Comparison of ENCODE assay signal across 9 mouse cellular contexts in the genomic region with DNA sequence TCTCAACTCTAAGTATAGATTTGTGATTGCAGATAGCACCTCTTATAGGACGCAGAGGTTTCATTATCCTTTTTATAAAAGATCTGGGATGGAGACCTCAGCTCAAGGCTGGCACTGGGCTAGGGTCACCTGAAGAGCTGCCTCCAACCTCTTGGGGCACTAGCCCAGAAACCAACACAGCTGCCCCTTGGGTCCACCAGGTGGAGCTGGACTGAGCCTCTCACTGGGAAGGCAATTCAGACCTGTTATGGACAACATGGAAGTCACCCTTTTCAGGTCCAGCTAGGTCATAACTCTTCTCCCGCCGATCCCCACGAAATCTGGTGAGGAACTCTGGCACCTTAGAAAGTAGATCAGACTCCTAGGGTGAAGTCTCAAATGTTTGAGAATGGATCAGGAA.
A peak's percentile ranks its signal among the peaks of the same experiment; 100 is the strongest.
DNase-seq lines count a peak whose midpoint lies in the region; ATAC-seq and TF ChIP-seq lines count a peak whose summit lies in the region.
"Had no signal": no experiment of that assay in that cellular context is flagged by ENCODE, and none has a peak within 500 bp of the region (broad histone marks: within the 10 kb centered on the region; RNA-seq: fewer than 3 reads in every experiment).

No protein-coding gene starts in this region.

- no peak overlapping the region for H3K4me2 ChIP-seq in hindbrain, postnatal 0 days (ENCODE audit: low read depth, low read length)
- no peak overlapping the region for H3K4me2 ChIP-seq in hindbrain, embryonic 16.5 days (ENCODE audit: low read length)
- no peak overlapping the region for H3K4me2 ChIP-seq in neural tube, embryonic 15.5 days
- H3K4me2 ChIP-seq: limb, embryonic 13.5 days had no signal

- H3K9ac ChIP-seq in hindbrain, postnatal 0 days (replicated peaks; ENCODE audit: low read length): no peak overlapping the region
- no peak overlapping the region for H3K9ac ChIP-seq in hindbrain, embryonic 16.5 days (ENCODE audit: low read depth, low read length)
- H3K9ac ChIP-seq in MEL (ENCODE audit: control insufficient read depth, low read depth, low read length, poor library complexity, severe bottlenecking): no peak overlapping the region
- H3K9ac ChIP-seq in neural tube, embryonic 15.5 days (replicated peaks): no peak overlapping the region
- H3K9ac ChIP-seq: limb, embryonic 13.5 days had no signal

- 94% methylated on average over 4 of the region's 4 CpGs for WGBS in hindbrain, postnatal 0 days
- WGBS in hindbrain, embryonic 16.5 days: 96% methylated on average over 4 of the region's 4 CpGs
- WGBS in neural tube, embryonic 15.5 days: 89% methylated on average over 4 of the region's 4 CpGs

- TF ChIP-seq POLR2A in MEL (IDR thresholded peaks at IDR 0.05; ENCODE audit: control insufficient read depth in 1 of 2, insufficient read depth in 1 of 2, low read depth in 1 of 2, low read length in 2 of 2, poor library complexity in 1 of 2): no peak

- H3K4me3 ChIP-seq in hindbrain, postnatal 0 days (ENCODE audit: low read length): no peak overlapping the region
- no peak overlapping the region for H3K4me3 ChIP-seq in hindbrain, embryonic 16.5 days (ENCODE audit: low read length)
- no peak overlapping the region for H3K4me3 ChIP-seq in MEL (ENCODE audit: control insufficient read depth in 1 of 2, insufficient read depth in 1 of 2, low read depth in 2 of 2, low read length in 2 of 2)
- H3K4me3 ChIP-seq in neural tube, embryonic 15.5 days (replicated peaks): no peak overlapping the region
- H3K4me3 ChIP-seq: limb, embryonic 13.5 days had no signal

- H3K79me2 ChIP-seq in MEL (ENCODE audit: control insufficient read depth, insufficient read depth, low read length, poor library complexity): no peaks in the 10 kb centered on the region

- no peaks in the 10 kb centered on the region for H3K27me3 ChIP-seq in hindbrain, postnatal 0 days (ENCODE audit: insufficient read depth, low read length)
- no peaks in the 10 kb centered on the region for H3K27me3 ChIP-seq in hindbrain, embryonic 16.5 days (replicated peaks; ENCODE audit: control insufficient read depth, insufficient read depth, low read length)
- no peaks in the 10 kb centered on the region; a peak in 1 of 4 replicates for H3K27me3 ChIP-seq in MEL (ENCODE audit: control insufficient read depth in 1 of 2, insufficient read depth in 2 of 2, low read length in 2 of 2)
- H3K27me3 ChIP-seq in splenic B cell, adult 2 months (ENCODE audit: control insufficient read depth, insufficient read depth, low read length, poor library complexity, severe bottlenecking): no peaks in the 10 kb centered on the region
- no peaks in the 10 kb centered on the region for H3K27me3 ChIP-seq in neural tube, embryonic 15.5 days (replicated peaks)
- H3K27me3 ChIP-seq: limb, embryonic 13.5 days had no signal

- TF ChIP-seq RAD21 in MEL (IDR thresholded peaks at IDR 0.05; ENCODE audit: low read depth, low read length): peak; percentile 16

- no peaks in the 10 kb centered on the region for H3K9me3 ChIP-seq in hindbrain, postnatal 0 days (ENCODE audit: low read length)
- no peaks in the 10 kb centered on the region for H3K9me3 ChIP-seq in hindbrain, embryonic 16.5 days (ENCODE audit: control insufficient read depth, low read length)
- H3K9me3 ChIP-seq in MEL (replicated peaks; ENCODE audit: insufficient read depth, low read length): no peaks in the 10 kb centered on the region
- no peaks in the 10 kb centered on the region for H3K9me3 ChIP-seq in neural tube, embryonic 15.5 days (replicated peaks)
- H3K9me3 ChIP-seq: limb, embryonic 13.5 days had no signal

- H3K36me3 ChIP-seq in hindbrain, postnatal 0 days (ENCODE audit: insufficient read depth, low read length): peaks cover 50% of the 10 kb centered on the region
- peaks cover 26% of the 10 kb centered on the region for H3K36me3 ChIP-seq in hindbrain, embryonic 16.5 days (ENCODE audit: control insufficient read depth, insufficient read depth, low read length)
- H3K36me3 ChIP-seq in MEL (ENCODE audit: control insufficient read depth in 1 of 2, insufficient read depth in 2 of 2, low read length in 2 of 2): no peaks in the 10 kb centered on the region
- no peaks in the 10 kb centered on the region for H3K36me3 ChIP-seq in splenic B cell, adult 2 months (ENCODE audit: control insufficient read depth, insufficient read depth, low read length, poor library complexity, severe bottlenecking)
- H3K36me3 ChIP-seq in neural tube, embryonic 15.5 days: peaks cover 72% of the 10 kb centered on the region

- no peaks in the 10 kb centered on the region for H3K4me1 ChIP-seq in hindbrain, postnatal 0 days (ENCODE audit: insufficient read depth, low read length)
- no peaks in the 10 kb centered on the region for H3K4me1 ChIP-seq in hindbrain, embryonic 16.5 days (ENCODE audit: control insufficient read depth, insufficient read depth, low read depth, low read length)
- H3K4me1 ChIP-seq in MEL (ENCODE audit: control insufficient read depth in 1 of 2, insufficient read depth in 2 of 2, low read length in 2 of 2): no peaks in the 10 kb centered on the region
- no peaks in the 10 kb centered on the region for H3K4me1 ChIP-seq in neural tube, embryonic 15.5 days
- H3K4me1 ChIP-seq: limb, embryonic 13.5 days had no signal

- peak; percentile 52; the same call in 1 of the 2 replicates for ATAC-seq in hindbrain, postnatal 0 days
- no peak for ATAC-seq in hindbrain, embryonic 16.5 days
- ATAC-seq in neural tube, embryonic 15.5 days (ENCODE audit: low FRiP score): no peak

- peak; percentile 84 for TF ChIP-seq CTCF in hindbrain, postnatal 0 days (IDR thresholded peaks at IDR 0.05; ENCODE audit: low read depth)
- peak; percentile 8 to 66 (median 48); a peak in 5 of 6 replicates for TF ChIP-seq CTCF in MEL (IDR thresholded peaks at IDR 0.05 in 2 of 3, conservative IDR thresholded peaks at IDR 0.05 in 1 of 3; ENCODE audit: control insufficient read depth in 1 of 3, insufficient read depth in 1 of 3, low read depth in 2 of 3, low read length in 3 of 3, poor library complexity in 1 of 3, severe bottlenecking in 1 of 3)

- no peak for TF ChIP-seq EP300 in MEL (IDR thresholded peaks at IDR 0.05; ENCODE audit: low read depth in 1 of 2, low read length in 2 of 2)

- H3K27ac ChIP-seq in hindbrain, postnatal 0 days: no peak overlapping the region
- no peak overlapping the region for H3K27ac ChIP-seq in hindbrain, embryonic 16.5 days (ENCODE audit: low read depth, low read length)
- no peak overlapping the region for H3K27ac ChIP-seq in MEL (ENCODE audit: control insufficient read depth, low read depth, low read length)
- H3K27ac ChIP-seq in neural tube, embryonic 15.5 days (replicated peaks): no peak overlapping the region
- H3K27ac ChIP-seq: limb, embryonic 13.5 days had no signal

- peak; percentile 65 for DNase-seq in hindbrain, postnatal 0 days (ENCODE audit: low spot score)
- DNase-seq in MEL (ENCODE audit: low read depth, low spot score): peak; percentile 10
- peak; percentile 54 to 61 for DNase-seq in cerebellum, adult 18-20 months
- peak; percentile 75 for DNase-seq in kidney, adult 9 months
- peak; percentile 32 for DNase-seq in splenic B cell, adult 2 months (ENCODE audit: low read depth, low spot score)
- no peak for DNase-seq in frontal cortex, postnatal 10 days (ENCODE audit: low spot score in 2 of 2)

TF ChIP-seq in MEL, 35 proteins besides CTCF, POLR2A, EP300 and RAD21:
- TF ChIP-seq SMC3 (IDR thresholded peaks at IDR 0.05; ENCODE audit: low read depth, low read length) (peak; percentile 65), ETS1 (IDR thresholded peaks at IDR 0.05; ENCODE audit: low read depth, low read length) (no peak)
TF ChIP-seq in MEL: peak in this region for 1.

Comparison
In these comparisons a context has a peak if more than half of its experiments do, and no peak if none do; other contexts are left out.
1. DNase-seq: peak in hindbrain, postnatal 0 days (single experiment), MEL (single experiment), cerebellum, adult 18-20 months (2 of 2), kidney, adult 9 months (single experiment) and splenic B cell, adult 2 months (single experiment); none in frontal cortex, postnatal 10 days (0 of 2).